ENCODE assay signal across 13 mouse cellular contexts in genomic region chr9:53346402-53346801, GRCm38 (mm10). TPM values are rescaled to one million over a fixed set of nuclear protein-coding genes. Genes with fewer than 3 reads are reported as not detected.
"Had no signal": no experiment of that assay in that cellular context is flagged by ENCODE, and none has a peak within 500 bp of the region (broad histone marks: within the 10 kb centered on the region; RNA-seq: fewer than 3 reads in every experiment).

No protein-coding gene starts in this region.

- H3K4me1 ChIP-seq: limb, embryonic 10.5 days; liver, embryonic 12.5 days; midbrain, embryonic 12.5 days; neural tube, embryonic 13.5 days had no signal

- H3K9ac ChIP-seq: liver, embryonic 12.5 days; midbrain, embryonic 12.5 days; neural tube, embryonic 13.5 days had no signal

- H3K36me3 ChIP-seq: limb, embryonic 10.5 days; liver, embryonic 12.5 days; midbrain, embryonic 12.5 days; neural tube, embryonic 13.5 days had no signal

- H3K9me3 ChIP-seq: limb, embryonic 10.5 days; liver, embryonic 12.5 days had no signal

- DNase-seq: right cerebral cortex, adult 18-20 months; right cerebral cortex, postnatal 25 days; thymus, postnatal 36 days had no signal

- ATAC-seq: inflammation-experienced regulatory T-cells, adult 6 months; intestine, postnatal 0 days; liver, embryonic 12.5 days; midbrain, embryonic 16.5 days had no signal

- H3K4me2 ChIP-seq: liver, embryonic 12.5 days; midbrain, embryonic 12.5 days; neural tube, embryonic 13.5 days had no signal

- H3K4me3 ChIP-seq: left cerebral cortex, adult 2 months; limb, embryonic 10.5 days; liver, embryonic 12.5 days; midbrain, embryonic 12.5 days; neural tube, embryonic 13.5 days had no signal

- H3K27ac ChIP-seq: left cerebral cortex, adult 2 months; limb, embryonic 10.5 days; liver, embryonic 12.5 days; midbrain, embryonic 12.5 days; neural tube, embryonic 13.5 days had no signal

- H3K27me3 ChIP-seq: liver, embryonic 12.5 days; midbrain, embryonic 12.5 days had no signal

RNA-seq across cellular contexts. Expression of gene Exph5, which starts 44.9 kb away (rescaled TPM):
- total RNA-seq: megakaryocyte-erythroid progenitor cell, adult 5-6 weeks had no signal

RNA-seq across cellular contexts. Expression of gene 4930550C14Rik, which starts 55.7 kb away (rescaled TPM):
- polyA plus RNA-seq: small intestine, adult 2 months had no signal
